Mouse (Mus musculus): ENCODE measurements at regions not wholly inside any gene's neighbourhood (a gene's known extent, or its start where the extent isn't known, plus 50 kb on each side); places are given as distances from the start of the nearest gene placed in this dataset.

GRCm38 (mm10) chr3:149353958-149354357 is 363.6 kb upstream of the Adgrl2 start:
- TF ChIP-seq CTCF (IDR thresholded peaks at IDR 0.05; ENCODE audit: extremely low read depth, insufficient read depth, low read length): no peak
- TF ChIP-seq POLR2A (IDR thresholded peaks at IDR 0.05; ENCODE audit: extremely low read depth, insufficient read depth, low read length): no peak
- Histone ChIP-seq H3K4me3 (ENCODE audit: insufficient read depth, low read length) (no peak overlapping the region), H3K4me1 (ENCODE audit: control insufficient read depth, insufficient read depth, low read length) (peaks cover 2% of the 10 kb centered on the region; the same call in 1 of the 2 replicates), H3K27ac (ENCODE audit: insufficient read depth, low read length) (no peak overlapping the region)

- no peak for TF ChIP-seq POLR2A (IDR thresholded peaks at IDR 0.05; ENCODE audit: extremely low read depth, insufficient read depth, low read length)
- no peak overlapping the region for H3K27ac ChIP-seq (ENCODE audit: insufficient read depth, low read length)
- H3K4me3 ChIP-seq (ENCODE audit: insufficient read depth, low read length): no peak overlapping the region
- no peaks in the 10 kb centered on the region for H3K4me1 ChIP-seq (ENCODE audit: control insufficient read depth, insufficient read depth, low read length)
Measured at GRCm38 (mm10) chr3:149352546-149352945, 362.2 kb upstream of the Adgrl2 start.

- Histone ChIP-seq H3K4me1 (ENCODE audit: control insufficient read depth, insufficient read depth, low read length) (no peaks in the 10 kb centered on the region), H3K4me3 (ENCODE audit: insufficient read depth, low read length) (no peak overlapping the region)
- TF ChIP-seq POLR2A (IDR thresholded peaks at IDR 0.05; ENCODE audit: extremely low read depth, insufficient read depth, low read length): no peak
- TF ChIP-seq CTCF (IDR thresholded peaks at IDR 0.05; ENCODE audit: extremely low read depth, insufficient read depth, low read length): no peak
Measured at GRCm38 (mm10) chr3:149349731-149350130, 359.4 kb upstream of the Adgrl2 start.

GRCm38 (mm10) chr3:149349211-149349697 is 358.9 kb upstream of the Adgrl2 start:
- no peaks in the 10 kb centered on the region for H3K4me1 ChIP-seq (ENCODE audit: control insufficient read depth, insufficient read depth, low read length)
- TF ChIP-seq CTCF (IDR thresholded peaks at IDR 0.05; ENCODE audit: extremely low read depth, insufficient read depth, low read length) (peak; percentile 64), POLR2A (IDR thresholded peaks at IDR 0.05; ENCODE audit: extremely low read depth, insufficient read depth, low read length) (no peak)
- H3K4me3 ChIP-seq (ENCODE audit: insufficient read depth, low read length): no peak overlapping the region
- no peak overlapping the region for H3K27ac ChIP-seq (ENCODE audit: insufficient read depth, low read length)

More at GRCm38 (mm10) chr3:149349731-149350130, 359.4 kb upstream of the Adgrl2 start:
- H3K27ac ChIP-seq (ENCODE audit: insufficient read depth, low read length): no peak overlapping the region

- Histone ChIP-seq H3K4me3 (ENCODE audit: insufficient read depth, low read length) (no peak overlapping the region), H3K27ac (ENCODE audit: insufficient read depth, low read length) (no peak overlapping the region), H3K4me1 (ENCODE audit: control insufficient read depth, insufficient read depth, low read length) (no peaks in the 10 kb centered on the region)
- TF ChIP-seq POLR2A (IDR thresholded peaks at IDR 0.05; ENCODE audit: extremely low read depth, insufficient read depth, low read length) (no peak), CTCF (IDR thresholded peaks at IDR 0.05; ENCODE audit: extremely low read depth, insufficient read depth, low read length) (no peak)
Measured at GRCm38 (mm10) chr3:149348459-149348971, 358.2 kb upstream of the Adgrl2 start.

- H3K27ac ChIP-seq (ENCODE audit: insufficient read depth, low read length): no peak overlapping the region
- no peaks in the 10 kb centered on the region for H3K4me1 ChIP-seq (ENCODE audit: control insufficient read depth, insufficient read depth, low read length)
- H3K4me3 ChIP-seq (ENCODE audit: insufficient read depth, low read length): no peak overlapping the region
- TF ChIP-seq CTCF (IDR thresholded peaks at IDR 0.05; ENCODE audit: extremely low read depth, insufficient read depth, low read length) (no peak), POLR2A (IDR thresholded peaks at IDR 0.05; ENCODE audit: extremely low read depth, insufficient read depth, low read length) (no peak)
Measured at GRCm38 (mm10) chr3:149347241-149347992, 357.1 kb upstream of the Adgrl2 start.

GRCm38 (mm10) chr3:149342511-149342910 is 352.2 kb upstream of the Adgrl2 start:
- Histone ChIP-seq H3K27ac (ENCODE audit: insufficient read depth, low read length) (no peak overlapping the region), H3K4me3 (ENCODE audit: insufficient read depth, low read length) (no peak overlapping the region), H3K4me1 (ENCODE audit: control insufficient read depth, insufficient read depth, low read length) (no peaks in the 10 kb centered on the region)
- TF ChIP-seq CTCF (IDR thresholded peaks at IDR 0.05; ENCODE audit: extremely low read depth, insufficient read depth, low read length): no peak
- no peak for TF ChIP-seq POLR2A (IDR thresholded peaks at IDR 0.05; ENCODE audit: extremely low read depth, insufficient read depth, low read length)

- no peaks in the 10 kb centered on the region for H3K4me1 ChIP-seq (ENCODE audit: control insufficient read depth, insufficient read depth, low read length)
- H3K27ac ChIP-seq (ENCODE audit: insufficient read depth, low read length): no peak overlapping the region
- TF ChIP-seq CTCF (IDR thresholded peaks at IDR 0.05; ENCODE audit: extremely low read depth, insufficient read depth, low read length): no peak
- TF ChIP-seq POLR2A (IDR thresholded peaks at IDR 0.05; ENCODE audit: extremely low read depth, insufficient read depth, low read length): no peak
- no peak overlapping the region for H3K4me3 ChIP-seq (ENCODE audit: insufficient read depth, low read length)
Measured at GRCm38 (mm10) chr3:149339374-149339753, 349.0 kb upstream of the Adgrl2 start.

- TF ChIP-seq POLR2A (IDR thresholded peaks at IDR 0.05; ENCODE audit: extremely low read depth, insufficient read depth, low read length) (no peak), CTCF (IDR thresholded peaks at IDR 0.05; ENCODE audit: extremely low read depth, insufficient read depth, low read length) (no peak)
- no peaks in the 10 kb centered on the region for H3K4me1 ChIP-seq (ENCODE audit: control insufficient read depth, insufficient read depth, low read length)
- no peak overlapping the region for H3K27ac ChIP-seq (ENCODE audit: insufficient read depth, low read length)
- H3K4me3 ChIP-seq (ENCODE audit: insufficient read depth, low read length): no peak overlapping the region
Measured at GRCm38 (mm10) chr3:149338684-149339373, 348.5 kb upstream of the Adgrl2 start.

Measured in cortical plate, adult 2 months (tissue).